Mouse (Mus musculus) hindbrain, embryonic 11.5 days (tissue): ENCODE data around the gene Clpp. TPM values are rescaled to one million over a fixed set of nuclear protein-coding genes. Genes with fewer than 3 reads are reported as not detected.

Experiments
- ATAC-seq: fragments of 200-750 bp; cut with Nextera tagmentation; 2 replicates; pipeline ENCODE4 v1.8.0; 2017; ENCODE audit warnings: mild to moderate bottlenecking, moderate TSS enrichment, moderate library complexity; ENCODE audit not compliant: low FRiP score
- DNase-seq: peaks from one replicate; pipeline ENCODE4 v3.0.0-alpha.2; 2015; ENCODE audit warnings: low spot score
- H3K27ac ChIP-seq: fragments of 300-500 bp; sonication (generic); 2 replicates; pipeline ENCODE4 v1.5.1; 2014; ENCODE audit warnings: mild to moderate bottlenecking, low read depth, low read length
- H3K27me3 ChIP-seq: fragments of 300-500 bp; sonication (generic); 2 replicates; pipeline ENCODE4 v1.6.1; 2014; ENCODE audit warnings: mild to moderate bottlenecking, low read length, moderate library complexity, mixed read lengths; ENCODE audit not compliant: control insufficient read depth, insufficient read depth
- H3K36me3 ChIP-seq: fragments of 300-500 bp; sonication (generic); 2 replicates; pipeline ENCODE4 v1.6.1; 2014; ENCODE audit warnings: mild to moderate bottlenecking, low read length, moderate library complexity, mixed read lengths; ENCODE audit not compliant: control insufficient read depth, insufficient read depth
- H3K4me1 ChIP-seq: fragments of 300-500 bp; sonication (generic); replicated peaks from 2 replicates; pipeline ENCODE4 v1.6.1; 2014; ENCODE audit warnings: low read length, mixed read lengths; ENCODE audit not compliant: control insufficient read depth, insufficient read depth
- H3K4me2 ChIP-seq: fragments of 300-500 bp; sonication (generic); replicated peaks from 2 replicates; pipeline ENCODE4 v1.6.1; 2014; ENCODE audit warnings: mild to moderate bottlenecking, low read depth, low read length
- H3K4me3 ChIP-seq: fragments of 300-500 bp; sonication (generic); 2 replicates; pipeline ENCODE4 v1.5.1; 2014; ENCODE audit warnings: low read depth, low read length
- H3K9ac ChIP-seq: fragments of 300-500 bp; sonication (generic); 2 replicates; pipeline ENCODE4 v1.6.1; 2014; ENCODE audit warnings: low read depth, low read length
- H3K9me3 ChIP-seq: fragments of 300-500 bp; sonication (generic); 2 replicates; pipeline ENCODE4 v1.6.1; 2016; ENCODE audit warnings: low read length; ENCODE audit not compliant: control insufficient read depth
- WGBS: fragments of 180-500 bp; shearing (Covaris S2); extraction: QIAGEN DNeasy Blood & Tissue Kit; methylation state at CpG from one replicate; pipeline ENCODE4 v1.1.7; 2014; 5-methylcytosine and 5-hydroxymethylcytosine counted together
- polyA plus RNA-seq: library from polyadenylated mRNA; unstranded; fragments of >200 nt; fragmentation: Nextera tagmentation; extraction: Ambion mirVana; gene quantifications from 2 replicates; pipeline ENCODE4 v1.2.1, GENCODE M21; 2014

Gene Clpp
- polyA plus RNA-seq, 1 experiment from 2014 or later, result 152 TPM

GRCm38 (mm10) chr17:57030931-57031660 is 41.0 kb downstream of the Clpp start, which contains the start of gene Khsrp:
TSS of gene Khsrp (minus strand) at chr17:57031522.
- ATAC-seq (0 out of 2 replicates have a peak, but pooled peaks have one; percentile 1), DNase-seq (peak; percentile 69)
- H3K9me3 ChIP-seq, result no peaks in the 10 kb centered on the region
- under 1% methylated on average over 65 of the region's 99 CpGs for WGBS
- H3K36me3 ChIP-seq, result peaks cover 5% of the 10 kb centered on the region
- peak within 1 kb of the TSS; percentile 94 for H3K4me2 ChIP-seq
- peaks cover 9% of the 10 kb centered on the region for H3K4me1 ChIP-seq
- peak within 1 kb of the TSS; percentile 78 for H3K4me3 ChIP-seq
- H3K9ac ChIP-seq, result peak within 1 kb of the TSS; percentile 99
- H3K27ac ChIP-seq, result peak within 1 kb of the TSS; percentile 90
- H3K27me3 ChIP-seq, result no peaks in the 10 kb centered on the region

- Histone ChIP-seq H3K36me3 (peaks cover 3% of the 10 kb centered on the region; the same call in 1 of the 2 replicates), H3K4me3 (peak overlapping the region; percentile 78), H3K4me1 (peaks cover 9% of the 10 kb centered on the region), H3K27ac (peak overlapping the region; percentile 72), H3K4me2 (peak overlapping the region; percentile 57), H3K9ac (peak overlapping the region; percentile 61), H3K27me3 (no peaks in the 10 kb centered on the region), H3K9me3 (no peaks in the 10 kb centered on the region)
- ATAC-seq, result peak; percentile 99
- WGBS, result under 1% methylated on average over 38 of the region's 38 CpGs
- DNase-seq, result peak; percentile 99
Observed at GRCm38 (mm10) chr17:57031661-57032420, 41.7 kb downstream of the Clpp start.

- no peak overlapping the region; the same call in 1 of the 2 replicates for H3K9ac ChIP-seq
- peaks cover under 1% of the 10 kb centered on the region; the same call in 1 of the 2 replicates for H3K36me3 ChIP-seq
- H3K4me1 ChIP-seq, result peaks cover 9% of the 10 kb centered on the region
- H3K9me3 ChIP-seq, result no peaks in the 10 kb centered on the region
- H3K4me3 ChIP-seq, result no peak overlapping the region; the same call in 1 of the 2 replicates
- H3K4me2 ChIP-seq, result peak overlapping the region; percentile 57; the same call in 1 of the 2 replicates
- no peak overlapping the region for H3K27ac ChIP-seq
- WGBS, result 89% methylated on average over 4 of the region's 4 CpGs
- ATAC-seq, result no peak
- H3K27me3 ChIP-seq, result no peaks in the 10 kb centered on the region; the same call in 1 of the 2 replicates
- no peak for DNase-seq
Observed at GRCm38 (mm10) chr17:57032854-57033253, 42.7 kb downstream of the Clpp start.

- ATAC-seq (no peak), DNase-seq (no peak)
- no peaks in the 10 kb centered on the region for H3K4me1 ChIP-seq
- no peak overlapping the region for H3K9ac ChIP-seq
- H3K4me2 ChIP-seq, result no peak overlapping the region
- no peak overlapping the region for H3K27ac ChIP-seq
- no peaks in the 10 kb centered on the region for H3K36me3 ChIP-seq
- WGBS, result 42% methylated on average over 8 of the region's 8 CpGs
- no peak overlapping the region for H3K4me3 ChIP-seq
- H3K27me3 ChIP-seq, result peaks cover 2% of the 10 kb centered on the region
- H3K9me3 ChIP-seq, result no peaks in the 10 kb centered on the region
Observed at GRCm38 (mm10) chr17:57038978-57039377, 48.9 kb downstream of the Clpp start.

GRCm38 (mm10) chr17:57041554-57041953 is 51.4 kb downstream of the Clpp start, which contains the start of gene Slc25a41:
TSS of gene Slc25a41 (minus strand) at chr17:57041654.
- Histone ChIP-seq H3K4me1 (no peaks in the 10 kb centered on the region), H3K27me3 (peaks cover 2% of the 10 kb centered on the region), H3K36me3 (no peaks in the 10 kb centered on the region), H3K27ac (no peak within 1 kb of the TSS), H3K4me3 (no peak within 1 kb of the TSS), H3K4me2 (no peak within 1 kb of the TSS), H3K9me3 (no peaks in the 10 kb centered on the region), H3K9ac (no peak within 1 kb of the TSS)
- WGBS, result 79% methylated on average over 8 of the region's 8 CpGs
- DNase-seq, result no peak
- ATAC-seq, result no peak

Other genes starting within 250 kb of the Clpp start
- gene Nrtn, start 232.8 kb upstream of the Clpp start, polyA plus RNA-seq, result 4.4 and 4.6 TPM in 2 replicates
- 30.3 and 35.4 TPM in 2 replicates for gene Dus3l, start 225.5 kb upstream of the Clpp start, polyA plus RNA-seq
- gene Prr22, start 220.1 kb upstream of the Clpp start, polyA plus RNA-seq, result 0.49 and 0.71 TPM in 2 replicates
- gene Rfx2, start 159.3 kb upstream of the Clpp start, polyA plus RNA-seq, result 6.4 and 6.7 TPM in 2 replicates
- gene Acsbg2, start 115.9 kb upstream of the Clpp start, polyA plus RNA-seq, result not detected in 2 replicates
- 0.25 and 0.26 TPM in 2 replicates for gene 1700061G19Rik, start 114.8 kb upstream of the Clpp start, polyA plus RNA-seq
- gene Mllt1, start 54.9 kb upstream of the Clpp start, polyA plus RNA-seq, result 26.0 and 32.2 TPM in 2 replicates
- not detected in 2 replicates for gene Acer1, start 8.2 kb upstream of the Clpp start, polyA plus RNA-seq
- 32.4 and 33.0 TPM in 2 replicates for gene Alkbh7, start 7.0 kb downstream of the Clpp start, polyA plus RNA-seq
- 0.36 TPM in 1 of 2 replicates, not detected in the other for gene Pspn, start 9.7 kb downstream of the Clpp start, polyA plus RNA-seq
- 65.6 and 76.7 TPM in 2 replicates for gene Gtf2f1, start 21.0 kb downstream of the Clpp start, polyA plus RNA-seq
- 0.33 TPM in 1 of 2 replicates, not detected in the other for gene Gm17949, start 21.2 kb downstream of the Clpp start, polyA plus RNA-seq
- 40.3 and 42.7 TPM in 2 replicates for gene Khsrp, start 41.2 kb downstream of the Clpp start, polyA plus RNA-seq
- not detected in 2 replicates for gene Slc25a41, start 51.3 kb downstream of the Clpp start, polyA plus RNA-seq
- gene Crb3, start 68.8 kb downstream of the Clpp start, polyA plus RNA-seq, result 2.1 and 3.6 TPM in 2 replicates
- 14.1 and 16.0 TPM in 2 replicates for gene Slc25a23, start 69.6 kb downstream of the Clpp start, polyA plus RNA-seq
- gene Dennd1c, start 88.2 kb downstream of the Clpp start, polyA plus RNA-seq, result 2.9 and 3.8 TPM in 2 replicates
- gene Tubb4a, start 97.5 kb downstream of the Clpp start, polyA plus RNA-seq, result 165 and 191 TPM in 2 replicates
- gene Tnfsf9, start 115.0 kb downstream of the Clpp start, polyA plus RNA-seq, result 6.3 and 7.6 TPM in 2 replicates
- gene Cd70, start 159.5 kb downstream of the Clpp start, polyA plus RNA-seq, result 0.28 TPM in 1 of 2 replicates, not detected in the other
- 0.09 TPM in 1 of 2 replicates, not detected in the other for gene Tnfsf14, start 203.9 kb downstream of the Clpp start, polyA plus RNA-seq
- 0.36 and 0.82 TPM in 2 replicates for gene C3, start 237.8 kb downstream of the Clpp start, polyA plus RNA-seq